Mouse (Mus musculus) stomach, postnatal 0 days (tissue): ENCODE results near the gene Fam81b. TPM values are rescaled to one million over a fixed set of nuclear protein-coding genes. Genes with fewer than 3 reads are reported as not detected.

ENCODE experiments used
- ATAC-seq: fragments of 200-750 bp; cut with Nextera tagmentation; 2 replicates; pipeline ENCODE4 v1.8.0; 2017; ENCODE audit not compliant: low FRiP score, low TSS enrichment
- DNase-seq: peaks from one replicate; pipeline ENCODE4 v3.0.0-alpha.2; 2016; ENCODE audit warnings: low spot score
- H3K27ac ChIP-seq: fragments of 300-500 bp; sonication (generic); replicated peaks from 2 replicates; pipeline ENCODE4 v1.5.1; 2014; ENCODE audit warnings: mild to moderate bottlenecking, control low read depth
- H3K27me3 ChIP-seq: fragments of 300-500 bp; sonication (generic); 2 replicates; pipeline ENCODE4 v1.6.1; 2014; ENCODE audit warnings: low read length; ENCODE audit not compliant: control insufficient read depth, insufficient read depth
- H3K36me3 ChIP-seq: fragments of 300-500 bp; sonication (generic); 2 replicates; pipeline ENCODE4 v1.6.1; 2014; ENCODE audit warnings: low read length, mixed read lengths; ENCODE audit not compliant: control insufficient read depth, insufficient read depth
- H3K4me1 ChIP-seq: fragments of 300-500 bp; sonication (generic); replicated peaks from 2 replicates; pipeline ENCODE4 v1.6.1; 2014; ENCODE audit warnings: antibody characterized with exemption; ENCODE audit not compliant: control insufficient read depth, insufficient read depth
- H3K4me2 ChIP-seq: fragments of 300-500 bp; sonication (generic); replicated peaks from 2 replicates; pipeline ENCODE4 v1.6.1; 2014; ENCODE audit warnings: low read depth, mild to moderate bottlenecking, control low read depth, moderate library complexity
- H3K4me3 ChIP-seq: fragments of 300-500 bp; sonication (generic); 2 replicates; pipeline ENCODE4 v1.5.1; 2014; ENCODE audit warnings: low read depth, low read length, control low read depth
- H3K9ac ChIP-seq: fragments of 300-500 bp; sonication (generic); 2 replicates; pipeline ENCODE4 v1.6.1; 2014; ENCODE audit warnings: mild to moderate bottlenecking, low read length, control low read depth, mixed read lengths
- H3K9me3 ChIP-seq: fragments of 300-500 bp; sonication (generic); 2 replicates; pipeline ENCODE4 v1.6.1; 2016; ENCODE audit warnings: low read length; ENCODE audit not compliant: control insufficient read depth
- CTCF ChIP-seq: IDR thresholded peaks from 2 replicates; pipeline ENCODE4 v1.5.1; 2016; ENCODE audit warnings: antibody characterized with exemption, low read depth, mild to moderate bottlenecking, moderate library complexity
- EP300 ChIP-seq: optimal IDR thresholded peaks from 2 replicates; pipeline ENCODE3; 2016; ENCODE audit warnings: antibody characterized with exemption
- WGBS: fragments of 180-500 bp; shearing (Covaris S2); extraction: QIAGEN DNeasy Blood & Tissue Kit; methylation state at CpG from one replicate; pipeline ENCODE4 v1.1.7; 2014; 5-methylcytosine and 5-hydroxymethylcytosine counted together
- polyA plus RNA-seq: library from polyadenylated mRNA; unstranded; fragments of >200 nt; fragmentation: Nextera tagmentation; extraction: Ambion mirVana; gene quantifications from 2 replicates; pipeline ENCODE4 v1.2.1, GENCODE M21; 2015

The Fam81b gene
- polyA plus RNA-seq, 1 experiment from 2014 or later = not detected

- ATAC-seq (no peak), DNase-seq (no peak)
- no peaks in the 10 kb centered on the region for H3K4me1 ChIP-seq
- H3K36me3 ChIP-seq = no peaks in the 10 kb centered on the region
- H3K9me3 ChIP-seq = no peaks in the 10 kb centered on the region
- H3K4me3 ChIP-seq = no peak overlapping the region
- WGBS = 74% methylated on average over 5 of the region's 5 CpGs
- no peaks in the 10 kb centered on the region for H3K27me3 ChIP-seq
- TF ChIP-seq CTCF = no peak
- TF ChIP-seq EP300 = no peak
- H3K9ac ChIP-seq = no peak overlapping the region
- H3K4me2 ChIP-seq = no peak overlapping the region
- no peak overlapping the region for H3K27ac ChIP-seq
These were observed 40.4 kb downstream of the Fam81b start for GRCm38 (mm10) chr13:76264361-76265026.

- Histone ChIP-seq H3K9me3 (no peaks in the 10 kb centered on the region), H3K27ac (no peak overlapping the region), H3K9ac (no peak overlapping the region), H3K36me3 (no peaks in the 10 kb centered on the region), H3K4me3 (no peak overlapping the region), H3K27me3 (no peaks in the 10 kb centered on the region), H3K4me1 (no peaks in the 10 kb centered on the region), H3K4me2 (no peak overlapping the region)
- WGBS = 45% methylated on average over 1 of the region's 1 CpGs
- no peak for TF ChIP-seq CTCF
- TF ChIP-seq EP300 = no peak
- DNase-seq (no peak), ATAC-seq (no peak)
These were observed 46.1 kb downstream of the Fam81b start for GRCm38 (mm10) chr13:76258766-76259165.

- no peaks in the 10 kb centered on the region for H3K27me3 ChIP-seq
- no peaks in the 10 kb centered on the region for H3K36me3 ChIP-seq
- no peaks in the 10 kb centered on the region for H3K4me1 ChIP-seq
- no peak overlapping the region for H3K4me2 ChIP-seq
- 0 out of 2 replicates have a peak, but pooled peaks have one; percentile 54 for ATAC-seq
- H3K27ac ChIP-seq = no peak overlapping the region
- no peak overlapping the region for H3K9ac ChIP-seq
- no peaks in the 10 kb centered on the region for H3K9me3 ChIP-seq
- DNase-seq = no peak
- TF ChIP-seq EP300 = no peak
- TF ChIP-seq CTCF = no peak
- no peak overlapping the region for H3K4me3 ChIP-seq
- 57% methylated on average over 3 of the region's 3 CpGs for WGBS
These were observed 48.5 kb downstream of the Fam81b start for GRCm38 (mm10) chr13:76256350-76256749.

GRCm38 (mm10) chr13:76250092-76250491 lies 54.8 kb downstream of the Fam81b start:
- Histone ChIP-seq H3K9me3 (no peaks in the 10 kb centered on the region), H3K4me2 (no peak overlapping the region), H3K27me3 (no peaks in the 10 kb centered on the region), H3K4me3 (no peak overlapping the region), H3K4me1 (no peaks in the 10 kb centered on the region), H3K27ac (no peak overlapping the region), H3K9ac (no peak overlapping the region), H3K36me3 (no peaks in the 10 kb centered on the region)
- WGBS = 56% methylated on average over 7 of the region's 7 CpGs
- TF ChIP-seq CTCF = no peak
- no peak for TF ChIP-seq EP300
- DNase-seq (no peak), ATAC-seq (no peak)

- no peaks in the 10 kb centered on the region for H3K36me3 ChIP-seq
- no peak overlapping the region for H3K9ac ChIP-seq
- no peak overlapping the region for H3K27ac ChIP-seq
- H3K4me2 ChIP-seq = no peak overlapping the region
- H3K27me3 ChIP-seq = no peaks in the 10 kb centered on the region
- WGBS = 52% methylated on average over 1 of the region's 1 CpGs
- H3K9me3 ChIP-seq = no peaks in the 10 kb centered on the region
- H3K4me1 ChIP-seq = no peaks in the 10 kb centered on the region
- no peak for ATAC-seq
- TF ChIP-seq CTCF (no peak), EP300 (no peak)
- no peak overlapping the region for H3K4me3 ChIP-seq
- DNase-seq = no peak
These were observed 55.8 kb downstream of the Fam81b start for GRCm38 (mm10) chr13:76249066-76249465.

GRCm38 (mm10) chr13:76215397-76215796 lies 89.5 kb downstream of the Fam81b start:
- Histone ChIP-seq H3K36me3 (no peaks in the 10 kb centered on the region), H3K9me3 (no peaks in the 10 kb centered on the region), H3K4me2 (no peak overlapping the region), H3K4me3 (no peak overlapping the region), H3K27ac (no peak overlapping the region), H3K9ac (no peak overlapping the region), H3K27me3 (no peaks in the 10 kb centered on the region), H3K4me1 (no peaks in the 10 kb centered on the region)
- DNase-seq (no peak), ATAC-seq (no peak)
- TF ChIP-seq CTCF (peak; percentile 75), EP300 (no peak)
- 46% methylated on average over 2 of the region's 2 CpGs for WGBS
